Mouse (Mus musculus) C2C12 (cell line): ENCODE measurements around the gene Pbp2. TPM values are rescaled to one million over a fixed set of nuclear protein-coding genes. Genes with fewer than 3 reads are reported as not detected.
A peak's percentile ranks its signal among the peaks of the same experiment; 100 is the strongest.

Experiments
- H3K27me3 ChIP-seq: one replicate; pipeline ENCODE4 v1.6.1; 2011; ENCODE audit not compliant: control insufficient read depth, insufficient read depth, insufficient read length
- H3K36me3 ChIP-seq: one replicate; pipeline ENCODE4 v1.6.1; 2011; ENCODE audit not compliant: control insufficient read depth, insufficient read depth
- H3K4me3 ChIP-seq: one replicate; pipeline ENCODE4 v1.5.1; 2011; ENCODE audit warnings: mild to moderate bottlenecking, control low read depth; ENCODE audit not compliant: poor library complexity, insufficient read depth, severe bottlenecking
- H3K79me2 ChIP-seq: one replicate; pipeline ENCODE4 v1.6.1; 2011; ENCODE audit not compliant: control insufficient read depth, insufficient read depth
- H3K79me3 ChIP-seq: one replicate; pipeline ENCODE4 v1.6.1; 2011; ENCODE audit warnings: low read depth, control low read depth
- H3ac ChIP-seq: one replicate; pipeline ENCODE3; 2011; ENCODE audit warnings: low read depth; ENCODE audit not compliant: control insufficient read depth, insufficient read length
- CEBPB ChIP-seq: IDR thresholded peaks from one replicate; pipeline ENCODE4 v1.6.1; 2011; ENCODE audit warnings: low read depth, mild to moderate bottlenecking, control low read depth, moderate library complexity
- CTCF ChIP-seq: IDR thresholded peaks from one replicate; pipeline ENCODE4 v1.5.1; 2011; ENCODE audit not compliant: control insufficient read depth, insufficient read depth, insufficient read length
- FOSL1 ChIP-seq: IDR thresholded peaks from one replicate; pipeline ENCODE4 v1.8.0; 2011; ENCODE audit warnings: mild to moderate bottlenecking, low read length; ENCODE audit not compliant: poor library complexity, insufficient read depth, severe bottlenecking
- MAX ChIP-seq: IDR thresholded peaks from one replicate; pipeline ENCODE4 v1.6.1; 2011; ENCODE audit warnings: mild to moderate bottlenecking, control low read depth
- MYOD1 ChIP-seq: IDR thresholded peaks from one replicate; pipeline ENCODE4 v1.6.1; 2011; ENCODE audit warnings: low read depth; ENCODE audit not compliant: control insufficient read depth, insufficient read length
- MYOG ChIP-seq: IDR thresholded peaks from one replicate; pipeline ENCODE4 v1.6.1; 2011; ENCODE audit not compliant: control insufficient read depth, insufficient read length; ENCODE audit errors: extremely low read depth
- USF1 ChIP-seq: IDR thresholded peaks from one replicate; pipeline ENCODE4 v1.6.1; 2011; ENCODE audit warnings: low read depth, mild to moderate bottlenecking, control low read depth, moderate library complexity
- polyA plus RNA-seq: library from polyadenylated mRNA; unstranded; fragments of >200 nt; fragmentation: generic; extraction: Trizol; gene quantifications from one replicate; pipeline ENCODE4 v1.2.1, GENCODE M21; 2012; ENCODE audit warnings: missing spikeins

Gene Pbp2
- polyA plus RNA-seq, 1 experiment, result 0.41 TPM

DNA sequence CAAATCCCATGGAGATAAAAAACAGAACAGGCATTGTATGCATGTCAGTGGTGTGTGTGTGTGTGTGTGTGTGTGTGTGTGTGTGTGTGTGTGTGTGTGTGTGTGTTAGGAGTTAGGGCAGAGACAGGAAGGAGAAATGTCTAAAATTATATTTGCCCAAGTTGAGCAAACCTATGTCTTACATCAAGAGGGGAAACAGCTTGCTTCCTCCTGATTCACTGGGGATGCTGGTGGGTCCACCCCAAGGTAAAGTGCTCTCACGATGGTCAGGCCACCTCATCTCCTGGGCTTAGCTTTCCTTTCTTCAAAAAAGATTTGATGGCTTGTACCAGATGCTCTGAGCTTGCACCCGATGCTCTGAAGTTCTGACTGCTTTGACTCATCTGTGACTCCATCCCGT, 13.9 kb upstream of the Pbp2 start:
- Histone ChIP-seq H3K27me3 (no peaks in the 10 kb centered on the region), H3K4me3 (no peak overlapping the region), H3K79me3 (no peaks in the 10 kb centered on the region), H3K79me2 (no peaks in the 10 kb centered on the region), H3ac (no peak overlapping the region), H3K36me3 (no peaks in the 10 kb centered on the region)
- TF ChIP-seq MYOD1 (peak; percentile 75), CEBPB (peak; percentile 10), FOSL1 (no peak), MYOG (no peak), MAX (peak; percentile 13), USF1 (no peak), CTCF (no peak)

GRCm38 (mm10) chr6:135323311-135323982, 13.2 kb upstream of the Pbp2 start:
- H3K36me3 ChIP-seq, result no peaks in the 10 kb centered on the region
- H3K4me3 ChIP-seq, result no peak overlapping the region

DNA sequence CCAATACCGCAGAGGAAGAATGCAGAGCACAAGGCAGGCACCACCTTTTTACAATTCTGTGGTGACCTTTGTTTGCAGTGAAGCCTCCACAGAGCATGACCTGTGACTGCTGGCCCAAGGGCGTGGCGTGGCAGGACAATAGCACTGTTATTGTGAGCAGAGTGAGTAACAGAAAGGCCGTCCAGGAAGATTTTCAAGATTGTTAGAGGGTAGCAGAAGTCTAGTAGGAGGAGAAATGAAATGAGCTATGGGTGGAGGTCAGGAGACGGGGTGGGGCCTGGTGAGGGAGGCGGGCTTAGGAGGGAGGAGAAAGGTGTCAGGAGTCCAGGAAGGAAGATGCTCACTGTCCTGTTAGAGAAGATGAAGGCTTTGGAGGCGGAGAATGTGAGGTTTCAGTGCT, 12.5 kb upstream of the Pbp2 start:
- H3K79me2 ChIP-seq, result no peaks in the 10 kb centered on the region
- no peaks in the 10 kb centered on the region for H3K27me3 ChIP-seq
- TF ChIP-seq MYOG (no peak), USF1 (peak; percentile 49), MYOD1 (peak; percentile 1), MAX (peak; percentile 65)
- H3K79me3 ChIP-seq, result no peaks in the 10 kb centered on the region
- H3ac ChIP-seq, result peak overlapping the region; percentile 70
- H3K4me3 ChIP-seq, result no peak overlapping the region
- H3K36me3 ChIP-seq, result no peaks in the 10 kb centered on the region

More at GRCm38 (mm10) chr6:135323311-135323982, 13.2 kb upstream of the Pbp2 start:
- Histone ChIP-seq H3K79me3 (no peaks in the 10 kb centered on the region), H3K79me2 (no peaks in the 10 kb centered on the region), H3K27me3 (no peaks in the 10 kb centered on the region), H3ac (peak overlapping the region; percentile 70)
- TF ChIP-seq CEBPB, result no peak
- no peak for TF ChIP-seq MAX
- peak; percentile 43 for TF ChIP-seq MYOD1
- peak; percentile 61 for TF ChIP-seq FOSL1
- no peak for TF ChIP-seq MYOG
- TF ChIP-seq USF1, result no peak
- no peak for TF ChIP-seq CTCF

GRCm38 (mm10) chr6:135319431-135319933, 9.3 kb upstream of the Pbp2 start:
- no peaks in the 10 kb centered on the region for H3K27me3 ChIP-seq
- no peak for TF ChIP-seq MYOD1
- peak; percentile 9 for TF ChIP-seq CEBPB
- TF ChIP-seq FOSL1, result peak; percentile 73
- H3ac ChIP-seq, result no peak overlapping the region
- H3K4me3 ChIP-seq, result no peak overlapping the region
- no peaks in the 10 kb centered on the region for H3K36me3 ChIP-seq
- H3K79me2 ChIP-seq, result no peaks in the 10 kb centered on the region
- no peaks in the 10 kb centered on the region for H3K79me3 ChIP-seq

DNA sequence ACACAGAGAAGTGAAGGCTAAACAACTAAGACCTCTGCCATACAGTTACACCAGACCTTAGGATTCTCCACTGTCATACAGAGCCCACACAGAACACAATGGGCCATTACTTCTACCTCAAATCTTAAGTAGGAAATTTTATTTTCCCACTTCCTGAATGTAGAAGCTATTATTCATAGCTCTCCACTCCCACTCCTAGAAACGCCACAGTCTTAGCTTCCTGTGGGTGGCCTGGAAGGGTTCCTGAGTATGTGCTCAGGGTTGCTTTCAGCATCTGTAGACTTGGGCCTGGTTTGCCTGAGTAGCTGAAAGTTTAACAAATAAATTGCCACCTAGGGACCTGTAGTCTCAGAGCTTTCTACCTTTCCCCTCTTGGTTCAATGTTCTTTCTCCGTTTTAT, 5.9 kb upstream of the Pbp2 start:
- no peak for TF ChIP-seq USF1
- no peak for TF ChIP-seq MYOG
- no peak for TF ChIP-seq MYOD1
- no peak for TF ChIP-seq CEBPB
- no peak for TF ChIP-seq FOSL1
- TF ChIP-seq MAX, result no peak
- no peak for TF ChIP-seq CTCF
- Histone ChIP-seq H3K79me2 (no peaks in the 10 kb centered on the region), H3K27me3 (no peaks in the 10 kb centered on the region), H3K79me3 (no peaks in the 10 kb centered on the region), H3K36me3 (no peaks in the 10 kb centered on the region), H3ac (no peak overlapping the region), H3K4me3 (no peak overlapping the region)

GRCm38 (mm10) chr6:135313981-135314380, 3.8 kb upstream of the Pbp2 start:
- no peaks in the 10 kb centered on the region for H3K79me2 ChIP-seq
- no peaks in the 10 kb centered on the region for H3K36me3 ChIP-seq
- TF ChIP-seq CEBPB, result no peak
- no peak for TF ChIP-seq FOSL1
- no peak for TF ChIP-seq MYOD1
- no peak for TF ChIP-seq MYOG
- no peak for TF ChIP-seq CTCF
- TF ChIP-seq MAX, result no peak
- TF ChIP-seq USF1, result no peak
- H3K4me3 ChIP-seq, result no peak overlapping the region
- H3ac ChIP-seq, result no peak overlapping the region
- H3K79me3 ChIP-seq, result no peaks in the 10 kb centered on the region
- no peaks in the 10 kb centered on the region for H3K27me3 ChIP-seq
